Mouse (Mus musculus) urinary bladder, postnatal 10 days (tissue): ENCODE data around the gene Npas4.

ENCODE experiments used
- DNase-seq: peaks from one replicate; pipeline ENCODE4 v3.0.0; 2022; ENCODE audit warnings: low spot score

The Npas4 gene

DNA sequence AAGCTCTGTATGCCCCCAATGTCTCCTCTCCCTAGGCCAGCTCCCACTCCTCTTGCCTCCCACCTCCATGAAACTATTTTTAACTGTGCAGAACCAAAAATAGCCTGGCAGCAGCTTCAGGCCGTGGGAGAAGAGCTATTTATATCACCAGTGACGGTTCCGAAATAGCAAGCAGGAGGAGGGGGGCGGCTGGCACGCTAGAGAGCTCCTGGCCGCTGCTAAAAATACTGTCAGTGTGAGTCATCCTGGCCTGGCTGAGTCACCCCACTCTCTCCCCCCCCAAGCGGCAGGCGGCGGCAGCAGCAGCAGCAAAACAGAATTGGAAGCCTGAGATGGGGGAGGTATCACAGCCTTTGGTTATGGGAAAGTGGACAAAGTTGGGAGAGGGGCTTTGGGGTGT is 2.8 kb upstream of the Npas4 start:
- peak; percentile 29 for DNase-seq

DNA sequence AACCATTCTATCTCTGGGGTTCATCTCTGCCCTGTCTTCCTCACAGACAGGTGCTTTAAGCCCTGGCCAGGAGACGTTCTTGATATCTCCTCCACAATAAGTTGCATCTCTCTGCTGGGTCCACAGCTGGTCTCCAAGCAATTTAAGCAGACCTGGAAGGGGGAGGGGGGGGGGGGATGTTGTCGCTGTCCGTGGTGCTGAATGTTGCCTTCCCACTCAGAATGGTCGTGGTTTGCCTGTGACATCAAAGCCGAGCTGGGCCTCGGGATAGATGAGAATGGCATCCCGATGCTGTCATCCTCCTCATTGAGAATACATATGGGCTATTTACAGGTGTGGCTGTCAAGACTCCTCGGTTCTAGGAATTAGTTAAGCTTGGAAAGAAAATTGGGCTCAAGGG is 2.3 kb upstream of the Npas4 start:
- DNase-seq = no peak

DNA sequence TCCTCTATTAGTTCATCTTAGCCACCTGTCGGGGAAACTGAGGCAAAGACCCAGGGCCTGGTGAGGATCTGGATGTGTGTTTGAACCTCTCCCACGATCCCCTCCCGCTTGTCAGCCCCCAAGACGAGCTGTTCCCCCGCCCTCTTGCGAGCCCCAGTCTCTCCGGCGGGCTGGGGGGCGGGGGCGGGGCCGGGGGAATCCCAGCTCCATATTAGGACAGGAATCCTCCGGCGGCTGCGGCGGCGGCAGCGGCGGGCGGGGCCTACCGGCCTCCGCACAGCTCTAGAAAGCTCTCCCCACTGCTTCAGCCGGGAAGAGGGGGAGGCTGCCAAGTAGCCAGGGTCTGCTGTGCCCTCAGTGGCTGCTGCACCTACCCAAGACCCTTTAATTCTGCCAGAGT is 600 bp upstream of the Npas4 start:
- no peak for DNase-seq

DNA sequence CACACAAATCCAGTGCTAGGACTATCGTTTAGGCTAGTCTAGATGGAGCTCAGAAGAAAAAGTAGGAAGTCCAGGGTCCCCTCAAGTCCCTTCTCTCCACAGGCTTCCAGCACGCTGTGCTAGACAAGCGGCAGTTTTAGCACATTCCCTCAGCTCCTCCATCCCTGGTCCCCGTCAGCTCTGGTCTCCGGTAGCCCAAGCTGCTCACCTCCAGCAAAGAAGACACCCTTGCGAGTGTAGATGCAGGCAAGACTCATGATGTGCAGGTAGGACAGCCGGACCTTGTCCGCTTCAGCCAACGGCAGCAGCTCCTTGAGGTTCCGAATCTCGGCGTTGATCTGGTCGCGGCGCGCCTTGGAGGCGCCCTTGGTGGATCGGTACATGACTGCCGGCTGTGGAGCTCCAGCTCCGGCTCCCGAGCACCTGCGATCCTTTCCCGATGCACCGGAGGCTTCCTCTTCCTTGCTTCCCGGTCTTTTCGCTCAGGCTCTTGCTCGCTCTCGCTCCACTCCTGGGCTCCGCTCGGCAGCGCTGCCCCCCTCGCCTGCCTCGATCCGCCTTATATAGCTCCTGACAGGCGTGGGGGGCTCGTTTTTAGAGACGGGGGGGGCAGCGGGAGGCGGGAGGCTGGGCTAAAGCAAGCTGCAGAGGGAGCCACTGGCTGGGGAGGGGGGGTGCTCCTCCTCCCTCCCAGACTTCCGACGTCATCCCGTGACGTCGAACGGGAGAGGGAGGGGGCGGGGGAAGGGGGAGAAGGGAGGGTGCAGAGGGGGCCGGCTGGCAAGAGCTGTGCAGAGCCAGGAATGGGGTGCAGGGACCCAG is 471 bp downstream of the Npas4 start:
- DNase-seq = no peak

DNA sequence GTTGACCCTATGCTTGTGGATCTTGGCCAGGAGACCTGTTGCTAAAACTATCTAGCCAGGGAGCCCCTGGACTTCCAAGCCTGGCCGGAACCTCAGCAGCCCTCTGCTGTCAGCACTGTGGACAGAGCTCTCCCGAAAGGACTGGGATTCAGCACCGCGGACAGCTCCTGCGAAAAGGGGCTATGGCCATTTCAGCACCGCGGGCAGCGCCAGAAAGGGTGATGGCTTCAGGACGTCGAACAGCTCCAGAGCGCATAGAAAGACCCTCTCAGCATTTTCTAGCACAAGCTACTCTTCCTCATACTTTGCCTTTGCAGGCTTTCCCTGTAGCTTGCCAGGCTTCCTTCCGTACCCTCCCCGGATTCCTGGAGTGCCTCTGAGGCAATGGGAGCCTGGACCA is 1.1 kb downstream of the Npas4 start:
- DNase-seq = peak; percentile 86

DNA sequence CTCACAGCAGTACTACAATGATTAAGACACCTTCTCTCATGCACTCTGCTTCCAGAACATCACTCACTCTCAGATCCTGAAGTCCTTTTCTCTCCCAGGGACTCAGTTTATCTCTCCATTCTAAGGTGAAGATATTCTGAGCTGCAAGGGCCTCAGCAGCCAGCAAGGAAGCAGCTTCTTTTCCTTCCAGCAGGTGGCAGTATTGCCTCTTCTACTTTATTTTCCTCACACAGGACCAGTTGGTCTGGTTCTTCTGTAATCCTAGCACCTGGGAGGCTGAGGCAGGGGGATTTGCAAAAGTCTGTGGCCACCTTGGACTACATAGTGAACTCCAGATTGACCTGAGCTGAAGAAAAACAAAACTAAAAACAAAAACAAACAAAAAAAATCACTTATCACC is 8.3 kb downstream of the Npas4 start:
- DNase-seq = no peak

DNA sequence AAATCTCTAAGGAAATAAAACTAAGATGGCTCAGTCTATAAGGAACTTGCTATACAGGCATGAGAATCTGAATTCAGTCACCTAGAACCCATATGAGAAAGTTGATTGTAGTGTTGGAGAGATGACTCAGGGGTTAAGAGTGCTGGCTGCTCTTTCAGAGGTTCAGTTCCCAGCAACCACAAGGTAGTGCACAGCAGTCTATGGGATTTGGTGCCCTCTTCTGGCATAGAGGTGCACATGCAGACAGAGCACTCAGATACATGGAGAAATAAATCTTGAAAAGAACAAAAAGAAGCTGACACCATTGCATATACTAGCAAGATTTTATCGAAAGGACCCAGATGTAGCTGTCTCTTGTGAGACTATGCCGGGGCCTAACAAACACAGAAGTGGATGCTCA is 21.9 kb downstream of the Npas4 start:
- no peak for DNase-seq

DNA sequence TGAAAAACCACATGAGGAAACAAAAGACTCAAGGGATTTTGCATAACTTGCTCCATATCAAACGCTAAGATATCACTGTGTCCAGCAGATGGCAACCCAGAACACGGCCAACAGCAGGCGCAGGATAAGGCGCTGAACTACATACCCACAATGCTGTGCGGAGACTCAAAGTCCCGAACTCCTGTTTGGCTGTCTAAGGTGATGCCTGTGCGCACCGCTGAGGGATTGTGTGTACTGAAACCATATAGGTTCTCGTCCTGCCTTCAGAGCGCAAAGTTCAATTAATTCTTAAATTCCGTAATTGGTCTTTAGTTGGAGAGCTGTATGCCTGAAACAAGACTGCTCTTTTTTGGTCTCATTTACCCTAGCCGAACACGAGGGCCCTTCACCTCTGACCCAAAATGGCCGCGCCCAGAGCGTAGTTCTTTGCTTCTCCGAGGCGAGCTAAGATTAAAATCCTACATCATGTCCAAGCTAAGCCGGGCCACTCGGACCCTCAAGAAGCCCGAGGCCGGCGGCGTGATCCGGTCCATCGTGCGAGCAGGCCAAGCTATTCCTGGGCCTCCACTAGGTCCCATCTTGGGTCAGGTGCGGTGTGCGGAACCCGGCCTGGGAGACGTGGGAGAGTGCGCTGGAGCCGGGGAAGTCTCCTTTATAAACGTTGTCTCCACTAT is 28.1 kb downstream of the Npas4 start, which contains the start of gene Mrpl11:
TSS of gene Mrpl11 (plus strand) at position 220 of the 674 bp plus-strand sequence.
- DNase-seq = peak; percentile 32

DNA sequence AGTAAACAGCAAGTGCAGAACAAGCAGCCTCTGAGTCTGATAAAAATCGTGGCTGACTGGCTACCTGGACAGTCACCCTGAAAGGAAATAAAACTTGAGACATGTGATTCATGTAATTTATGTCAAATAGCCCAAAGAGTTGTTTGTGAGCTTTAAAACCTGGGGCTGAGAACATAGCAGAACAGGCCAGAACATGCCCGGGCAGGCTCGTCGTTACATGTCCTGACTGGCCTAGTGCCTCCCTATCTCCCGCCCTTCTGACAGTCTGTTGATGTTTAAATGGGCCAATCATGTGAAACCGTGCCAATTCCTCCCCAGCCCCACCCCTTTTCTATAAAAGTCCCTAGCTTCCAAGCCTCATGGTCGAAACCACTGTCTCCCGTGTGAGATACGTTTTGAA is 41.5 kb downstream of the Npas4 start:
- peak; percentile 60 for DNase-seq

DNA sequence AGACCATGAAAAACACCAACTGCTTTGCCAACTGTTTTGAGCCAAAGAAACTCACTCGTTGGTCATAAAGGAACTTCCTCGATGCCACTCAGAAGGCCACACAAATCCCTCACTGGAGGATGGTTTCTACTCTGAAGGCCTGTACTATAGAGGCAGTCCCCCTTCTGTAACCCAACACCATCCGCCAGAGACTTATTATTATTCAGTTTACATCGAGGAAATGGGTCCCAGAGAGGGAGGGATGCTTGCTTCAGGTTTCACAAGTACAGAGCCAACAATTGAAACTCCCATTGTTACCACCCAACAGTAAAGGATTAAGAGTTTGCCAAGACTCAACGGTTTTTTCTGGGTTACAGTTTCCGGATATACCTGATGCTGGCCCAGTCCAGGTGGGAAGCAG is 44.6 kb downstream of the Npas4 start:
- DNase-seq = no peak

DNA sequence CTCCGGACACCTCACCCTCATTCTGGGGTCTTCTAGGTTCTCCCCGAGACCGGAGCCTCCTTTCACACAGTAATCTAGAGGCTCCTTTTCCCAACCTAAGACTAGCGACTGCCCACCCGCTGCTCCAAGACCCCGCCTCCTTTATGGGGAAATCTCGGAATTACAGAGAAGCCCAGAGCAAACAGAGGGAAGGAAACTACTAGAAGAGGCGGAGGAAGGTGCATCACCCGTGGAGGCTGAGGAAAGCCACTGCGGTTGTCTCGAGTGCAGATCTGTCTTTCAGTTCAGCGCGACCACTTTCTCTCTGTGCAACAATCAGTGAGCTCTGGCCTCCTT is 46.9 kb downstream of the Npas4 start:
- no peak for DNase-seq

DNA sequence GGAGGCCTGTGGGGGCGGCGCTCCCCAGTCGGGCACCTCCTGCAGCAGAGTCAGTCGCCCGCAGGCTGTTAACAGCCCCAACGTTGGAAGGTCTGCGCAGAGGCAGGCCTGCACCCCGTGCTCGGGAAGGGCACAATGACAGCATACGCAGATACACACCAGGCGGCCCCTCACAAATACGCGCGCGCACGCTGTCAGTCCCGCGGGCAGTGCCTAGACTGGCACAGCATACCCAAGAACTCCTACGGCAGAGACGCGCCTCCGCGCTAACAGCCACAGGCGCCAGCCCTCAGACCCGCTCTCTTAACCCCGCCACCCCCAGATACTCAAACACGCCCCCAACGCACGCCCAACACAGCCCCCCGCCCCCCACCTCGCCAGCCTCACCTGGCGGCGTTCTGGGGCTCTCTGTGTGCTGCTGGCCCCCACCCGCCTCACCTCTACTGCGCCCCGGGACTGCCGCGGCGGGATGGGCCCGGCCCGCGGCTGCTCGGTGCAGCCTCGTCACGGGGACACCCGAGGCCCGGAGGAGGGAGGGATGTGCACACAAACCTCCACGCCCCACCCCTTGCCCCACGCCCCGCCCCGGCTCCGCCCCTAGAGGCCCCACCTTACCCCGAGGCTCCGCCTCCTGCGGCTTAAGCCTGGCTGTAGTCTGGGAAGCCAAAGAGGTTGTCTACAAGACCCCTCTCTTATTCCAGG is 47.4 kb downstream of the Npas4 start, which contains the start of gene Peli3:
TSS of gene Peli3 (minus strand) at position 577 of the 702 bp plus-strand sequence.
- peak; percentile 45 for DNase-seq

DNA sequence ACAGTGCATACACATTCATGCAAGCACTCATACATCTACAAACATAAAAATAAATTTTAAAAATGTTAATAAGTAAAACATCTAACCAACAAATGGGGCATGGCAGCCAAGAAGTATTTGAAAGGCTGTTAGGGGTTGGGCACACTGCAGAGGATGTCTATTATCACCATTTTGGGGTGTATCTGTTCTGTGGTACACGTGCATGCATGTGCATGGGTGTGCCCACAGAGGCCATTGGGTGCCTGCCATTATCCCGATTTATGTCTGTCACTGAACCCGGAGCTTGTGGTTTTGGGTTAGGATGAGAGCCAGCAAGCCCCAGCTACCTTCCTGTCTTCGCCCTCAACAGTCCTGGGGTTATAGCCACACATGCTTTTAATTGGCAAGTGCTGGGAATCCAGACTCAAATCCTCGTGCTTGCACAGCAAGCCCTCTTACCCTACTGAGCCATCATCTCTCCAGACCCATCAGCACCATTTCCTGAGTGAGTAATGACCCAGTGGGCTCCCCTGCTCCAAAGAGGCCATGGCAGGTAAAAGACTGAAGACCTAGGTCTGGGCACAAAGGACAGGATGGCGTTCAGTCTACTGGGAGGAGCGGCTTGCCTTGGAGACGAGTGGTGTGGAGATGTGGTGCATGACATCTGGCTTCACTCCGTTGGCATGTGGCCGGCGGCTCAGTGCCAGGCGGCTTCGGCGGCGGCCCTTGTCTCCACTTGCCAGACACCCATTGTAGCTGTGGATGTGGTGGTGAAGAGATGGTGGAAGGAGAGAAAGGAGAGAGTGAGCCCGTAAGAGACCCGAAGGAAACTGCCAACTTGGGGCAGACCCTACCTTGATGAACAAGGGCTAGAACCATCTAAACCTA is 52.4 kb downstream of the Npas4 start:
- no peak for DNase-seq

DNA sequence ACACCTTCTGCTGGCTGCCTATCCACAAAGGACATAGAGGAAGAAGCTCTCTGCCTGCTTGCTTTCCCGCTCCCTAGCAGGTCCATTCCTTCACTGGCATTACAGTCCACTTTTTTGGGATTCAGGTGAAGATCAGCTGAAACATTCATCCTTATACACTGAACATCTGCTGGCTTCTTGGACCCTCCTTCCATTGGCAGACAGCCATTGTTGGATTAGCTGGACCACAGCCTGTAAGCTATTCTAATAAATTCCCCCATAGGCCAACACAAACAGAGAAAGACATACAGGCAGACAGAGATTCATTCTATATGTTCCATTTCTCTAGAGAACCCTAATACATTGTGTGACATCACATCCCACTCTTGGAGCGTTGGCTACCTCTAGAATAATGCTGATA is 53.2 kb downstream of the Npas4 start:
- no peak for DNase-seq
